Mouse (Mus musculus) erythroblast, embryonic 14.5 days (primary cell): Measurements from ENCODE around the gene Gm17655.

Experiments used
- GATA1 ChIP-seq: IDR thresholded peaks from 2 replicates; pipeline ENCODE4 v1.6.1; 2012; ENCODE audit warnings: low read length, inconsistent platforms, mixed read lengths
- TAL1 ChIP-seq: IDR thresholded peaks from 3 replicates; pipeline ENCODE4 v1.6.1; 2012; ENCODE audit warnings: low read length, inconsistent platforms, mixed read lengths

DNA sequence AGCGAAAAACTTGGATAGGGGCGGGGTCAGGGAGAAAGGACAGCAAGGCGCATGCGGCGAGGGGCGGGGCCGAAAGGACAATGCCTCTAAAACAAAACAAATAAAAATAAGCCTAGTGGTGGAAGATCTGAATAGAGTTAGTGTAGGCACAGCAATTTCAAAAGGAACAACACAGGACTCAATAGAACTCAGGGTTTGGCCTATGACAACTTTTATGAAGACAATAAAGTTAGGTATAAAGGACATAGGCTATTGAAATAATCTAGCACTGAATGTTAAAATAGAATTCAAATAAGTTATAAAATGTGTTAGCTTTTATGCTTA, 36.0 kb upstream of the Gm17655 start:
- no peak for TF ChIP-seq GATA1
- TF ChIP-seq TAL1 = no peak
